Mouse (Mus musculus) natural killer cell, adult 2 months (primary cell): ENCODE results near the gene Hecw2.

ENCODE experiments used
- DNase-seq, 2 experiments: peaks; one replicate each; pipeline ENCODE4 v3.0.0; 2022; ENCODE audit warnings: low spot score in 2 of 2

The Hecw2 gene

DNA sequence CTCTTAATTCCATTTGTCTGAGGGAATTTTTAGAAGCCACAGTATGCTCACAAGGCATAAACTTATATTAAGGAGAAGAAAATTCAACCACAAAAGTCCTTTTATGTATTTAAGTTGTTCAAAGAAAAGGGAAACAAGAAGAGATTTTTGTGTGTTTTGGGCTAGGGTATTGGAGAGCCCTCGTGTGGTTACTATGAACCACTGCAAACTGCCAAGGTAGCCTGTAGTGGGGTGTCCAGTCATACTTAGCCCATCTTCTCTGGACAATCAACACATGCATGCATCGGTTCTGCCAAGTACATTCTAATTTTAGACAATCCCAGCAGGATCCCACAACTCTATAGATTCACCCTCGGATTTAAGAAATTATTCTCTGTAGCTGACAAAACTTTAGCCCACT is 304.6 kb downstream of the Hecw2 start:
- peak; percentile 14 to 29 for DNase-seq

DNA sequence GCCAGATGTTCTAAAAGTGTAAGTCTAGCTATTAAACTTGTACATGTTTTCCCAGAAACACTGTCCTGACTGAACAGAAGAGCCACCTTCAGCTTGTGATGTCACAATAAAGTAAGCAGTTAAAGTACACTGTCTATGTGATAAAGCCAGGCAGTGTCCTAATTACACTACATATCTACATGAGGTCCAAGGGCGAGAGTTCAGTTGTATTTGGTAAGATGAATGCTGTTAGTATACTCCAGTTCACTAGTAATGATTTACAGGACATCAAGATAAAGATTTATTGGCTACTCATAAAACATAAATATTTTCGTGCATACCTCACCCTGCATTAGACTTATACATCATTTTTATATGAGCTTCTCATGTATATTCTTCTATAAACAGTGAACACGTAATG is 305.2 kb downstream of the Hecw2 start:
- DNase-seq = no peak

DNA sequence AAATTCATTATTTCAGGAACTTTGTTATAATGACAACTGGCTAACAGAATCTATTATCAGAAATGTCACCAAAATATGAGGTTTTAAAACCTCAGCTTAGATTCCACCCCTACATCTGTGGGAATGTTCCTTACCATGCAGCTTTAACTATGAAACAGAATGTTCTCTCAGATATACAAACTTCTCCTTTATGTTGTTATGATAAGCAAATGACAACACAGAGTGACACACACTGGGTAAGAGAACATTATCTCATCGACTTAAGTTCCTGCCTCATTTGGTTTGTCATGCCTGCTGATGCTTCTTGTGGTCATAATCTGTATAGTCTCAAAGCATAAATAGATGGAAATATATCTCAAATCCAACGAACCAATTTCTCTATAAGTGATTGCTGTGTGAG is 312.5 kb downstream of the Hecw2 start:
- DNase-seq = no peak

DNA sequence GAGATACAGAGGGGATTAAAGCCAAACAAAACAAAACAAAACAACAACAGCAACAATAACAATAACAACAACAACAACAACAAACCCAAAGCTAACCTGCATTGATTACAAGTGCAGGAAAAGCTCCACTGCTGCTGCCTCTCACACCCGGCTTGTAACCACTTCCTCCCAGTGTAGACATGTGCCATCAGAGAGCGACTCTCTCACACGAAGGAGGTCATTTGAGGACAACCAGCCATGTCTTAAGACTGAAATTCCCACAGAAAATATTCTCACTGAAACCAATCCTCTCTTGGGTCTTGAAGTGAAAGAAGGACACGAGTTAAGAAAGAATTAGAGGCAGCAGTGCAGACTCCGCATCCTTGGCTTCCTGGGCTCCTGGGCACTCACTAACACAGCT is 319.0 kb downstream of the Hecw2 start:
- DNase-seq = peak in 1 of 2 experiments; percentile 20

DNA sequence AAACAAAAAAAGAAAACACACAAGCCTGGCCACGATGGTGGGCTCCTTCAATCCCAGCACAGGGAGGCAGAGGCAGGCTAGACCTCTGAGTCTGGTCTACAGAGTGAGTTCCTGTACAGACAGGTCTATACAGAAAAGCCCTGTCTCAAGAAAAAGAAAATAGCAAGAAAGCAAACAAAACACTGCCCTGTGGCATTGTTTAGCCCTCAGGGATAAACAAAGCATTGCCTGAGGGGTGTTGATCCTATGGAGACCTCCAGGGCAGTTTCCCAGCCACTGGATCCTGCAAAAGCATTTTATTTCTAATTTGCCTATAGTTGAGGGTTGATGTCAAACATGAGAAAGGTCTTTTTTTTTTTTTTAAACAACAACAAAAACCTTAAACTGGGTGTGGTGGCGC is 327.7 kb downstream of the Hecw2 start:
- no peak for DNase-seq

DNA sequence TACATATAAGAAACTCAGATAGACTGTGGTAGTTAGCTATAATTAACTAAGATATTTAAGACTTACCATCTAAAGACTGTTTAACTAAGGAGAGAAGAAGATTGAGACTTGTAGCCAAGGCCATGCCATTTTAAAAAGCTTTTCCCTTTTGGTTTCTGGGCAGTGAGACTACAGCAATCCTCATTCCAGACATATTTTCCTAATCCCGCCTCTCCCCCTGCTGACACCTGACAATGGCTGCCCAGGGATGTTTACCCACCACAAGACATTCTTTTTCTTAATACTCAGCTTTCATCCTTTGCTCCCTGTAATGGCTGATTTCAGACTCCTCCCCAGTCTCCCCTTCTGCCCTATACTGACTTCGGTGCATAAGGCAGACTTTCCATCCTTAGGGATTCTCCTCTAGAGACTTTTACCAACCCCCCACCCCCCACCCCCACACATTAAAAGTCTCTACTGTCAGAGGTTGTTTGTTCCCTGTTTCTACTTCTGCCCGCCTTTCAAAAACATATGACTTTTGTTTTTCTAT is 328.5 kb downstream of the Hecw2 start:
- DNase-seq = no peak

DNA sequence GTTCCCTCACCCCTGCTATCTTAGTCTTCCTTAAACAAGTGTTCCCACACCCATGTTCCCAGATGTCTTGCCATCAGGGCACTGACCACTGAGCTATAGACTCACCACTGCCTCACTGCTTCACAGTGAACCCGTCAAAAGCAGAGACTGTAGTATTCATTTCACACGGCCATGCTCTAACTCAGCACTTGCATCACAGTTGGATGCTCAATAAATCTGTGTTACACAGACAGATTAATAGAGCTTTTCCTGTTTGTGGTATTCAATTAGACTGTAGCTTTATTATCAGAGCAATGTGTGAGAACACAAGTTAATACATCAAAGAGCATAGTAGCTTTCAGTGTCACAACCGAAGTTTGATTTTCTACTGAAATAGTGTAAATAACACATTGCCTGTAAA is 330.9 kb downstream of the Hecw2 start:
- DNase-seq = no peak

DNA sequence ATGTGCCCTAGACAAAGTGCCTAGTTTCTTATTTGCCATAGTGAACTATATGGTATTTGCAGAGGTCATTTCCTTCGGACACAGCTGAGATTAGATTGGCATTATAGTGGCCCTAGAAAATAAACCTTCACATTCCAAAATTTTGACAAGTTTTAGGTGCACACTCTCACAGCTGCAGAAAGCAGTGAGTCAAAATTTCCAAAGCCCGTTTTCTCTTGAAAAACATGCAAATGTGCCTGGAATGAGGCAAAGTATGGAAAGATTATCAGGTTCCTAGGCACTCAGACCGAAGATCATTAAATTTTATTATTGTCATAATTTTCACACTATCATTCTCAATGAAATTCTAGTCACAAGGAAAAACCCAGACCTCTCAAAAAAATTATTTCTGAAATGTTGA is 334.4 kb downstream of the Hecw2 start:
- DNase-seq = no peak

DNA sequence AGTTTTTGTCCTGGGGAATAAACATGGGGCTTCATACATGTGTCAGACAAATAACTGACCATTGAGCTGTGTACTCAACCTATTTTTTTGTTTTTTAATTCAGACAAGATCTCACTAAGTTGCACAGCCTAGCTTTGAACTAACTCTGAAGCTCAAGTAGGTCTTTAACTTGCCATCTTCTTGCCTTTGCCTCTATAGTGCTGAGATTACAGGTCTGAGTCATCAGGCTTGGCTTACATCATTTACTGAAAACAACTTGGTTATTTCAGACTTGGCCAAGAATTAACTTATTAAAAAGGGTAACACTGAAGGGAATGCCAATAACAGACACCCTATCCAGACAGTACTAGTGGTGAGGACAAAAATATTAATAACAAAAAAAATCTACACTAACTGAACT is 335.8 kb downstream of the Hecw2 start:
- no peak for DNase-seq

DNA sequence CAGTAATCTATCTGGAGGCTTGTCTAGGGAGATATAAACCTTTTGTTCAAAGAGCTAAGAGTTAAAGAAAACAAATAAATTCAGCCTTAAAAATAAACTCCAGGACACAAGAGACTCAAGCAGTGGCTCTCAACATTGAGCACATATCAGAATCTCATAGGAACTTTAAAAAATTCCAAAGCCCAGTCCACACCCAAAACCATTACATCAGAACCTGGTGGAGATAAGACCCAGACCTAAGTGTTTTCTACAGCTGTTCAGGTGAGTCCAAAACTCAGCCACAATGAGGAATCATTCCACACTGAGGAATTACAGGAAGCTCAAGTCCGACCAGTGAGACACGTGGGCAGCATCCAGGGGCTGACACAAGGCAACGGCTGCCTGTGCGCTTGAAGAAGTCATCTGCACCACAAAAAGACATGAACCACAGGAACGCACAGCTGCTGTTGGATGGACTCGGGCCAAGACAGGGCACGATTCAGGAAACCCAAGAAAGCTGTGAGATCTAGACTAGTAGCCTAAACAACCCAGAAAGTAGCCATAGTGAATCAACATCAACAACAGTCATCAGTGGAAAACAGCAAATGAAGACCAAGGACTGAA is 338.4 kb downstream of the Hecw2 start:
- peak in 1 of 2 experiments; percentile 17 for DNase-seq

DNA sequence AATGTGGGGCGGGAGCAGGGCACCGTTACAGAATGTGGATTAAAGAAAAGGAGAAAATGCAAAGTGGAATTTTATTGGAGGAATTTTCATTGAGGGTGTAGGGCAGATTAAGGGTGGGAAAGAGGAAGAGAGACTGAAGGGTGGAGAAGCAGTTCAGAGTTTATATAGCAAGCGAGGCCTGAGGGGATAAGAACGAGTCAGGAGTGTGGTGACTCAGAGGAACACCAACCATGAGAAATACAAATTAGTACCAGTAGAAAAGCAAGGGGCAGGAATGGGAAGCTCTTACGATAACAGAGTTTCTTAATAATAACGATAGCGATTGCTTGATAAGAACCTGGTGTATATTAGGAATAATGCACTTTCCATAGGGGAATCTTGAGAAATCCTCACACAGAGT is 339.2 kb downstream of the Hecw2 start:
- DNase-seq = peak in 1 of 2 experiments; percentile 24

DNA sequence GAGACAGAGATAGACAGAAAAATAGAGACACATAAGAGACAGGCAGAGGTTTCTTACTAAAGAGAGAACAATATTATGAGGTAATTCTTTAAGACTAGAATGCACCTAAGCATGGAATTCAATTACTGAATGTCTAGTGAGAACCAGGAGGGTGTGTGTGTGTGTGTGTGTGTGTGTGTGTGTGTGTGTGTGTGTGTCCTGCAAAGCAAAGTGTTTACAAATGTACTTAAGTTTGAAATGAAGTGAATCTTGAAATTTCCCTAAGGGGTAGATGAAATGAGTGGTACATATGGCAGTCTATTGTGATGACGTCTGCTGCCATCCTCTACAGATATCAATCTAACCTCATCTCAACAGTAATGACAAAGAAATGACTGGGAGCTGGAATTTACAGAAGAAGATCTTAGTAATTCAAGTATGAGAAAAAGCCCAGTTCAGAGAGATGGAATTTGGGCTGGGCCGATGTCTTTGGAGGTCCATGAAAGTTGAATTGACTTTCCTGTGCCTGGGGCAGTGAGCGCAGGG is 342.8 kb downstream of the Hecw2 start:
- DNase-seq = no peak

DNA sequence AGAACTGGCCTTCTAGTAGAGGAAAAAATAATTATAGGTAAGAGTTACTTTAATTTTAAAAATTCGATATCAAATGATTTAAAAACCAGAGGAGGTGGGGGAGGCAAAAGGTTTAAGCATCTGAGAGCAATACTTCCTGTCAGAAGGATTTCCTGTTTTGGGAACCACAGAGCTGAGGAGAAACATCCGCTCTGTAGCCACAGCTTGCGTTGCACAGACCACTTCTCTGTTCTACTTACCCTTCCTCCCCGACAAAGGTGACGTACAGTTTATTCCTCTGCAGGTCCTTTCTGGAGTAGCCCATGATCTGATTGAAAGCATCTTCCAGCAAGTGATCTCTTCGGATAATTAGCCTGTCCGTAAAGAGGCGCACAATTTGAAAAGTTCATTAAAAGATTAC is 343.6 kb downstream of the Hecw2 start:
- peak; percentile 77 to 87 for DNase-seq

DNA sequence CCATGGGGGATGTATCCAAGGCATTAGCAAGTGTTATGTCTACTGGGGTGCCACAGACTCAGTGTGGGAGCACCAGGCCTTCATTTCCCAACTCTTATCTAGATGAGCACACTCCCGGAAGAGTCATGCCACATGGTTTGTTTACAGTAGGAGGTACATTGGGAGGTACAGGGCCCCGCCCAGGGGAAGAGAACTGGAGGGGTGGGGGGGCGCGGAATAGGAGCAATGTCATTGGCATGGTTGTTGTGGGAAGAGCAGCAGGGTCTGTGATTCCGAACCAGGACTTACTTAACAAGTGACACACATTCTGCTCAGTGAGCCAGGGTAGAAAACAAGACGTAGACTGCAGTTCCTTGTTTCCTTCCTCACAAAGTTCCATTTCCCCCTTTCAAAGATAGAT is 344.1 kb downstream of the Hecw2 start:
- DNase-seq = peak in 1 of 2 experiments; percentile 64

DNA sequence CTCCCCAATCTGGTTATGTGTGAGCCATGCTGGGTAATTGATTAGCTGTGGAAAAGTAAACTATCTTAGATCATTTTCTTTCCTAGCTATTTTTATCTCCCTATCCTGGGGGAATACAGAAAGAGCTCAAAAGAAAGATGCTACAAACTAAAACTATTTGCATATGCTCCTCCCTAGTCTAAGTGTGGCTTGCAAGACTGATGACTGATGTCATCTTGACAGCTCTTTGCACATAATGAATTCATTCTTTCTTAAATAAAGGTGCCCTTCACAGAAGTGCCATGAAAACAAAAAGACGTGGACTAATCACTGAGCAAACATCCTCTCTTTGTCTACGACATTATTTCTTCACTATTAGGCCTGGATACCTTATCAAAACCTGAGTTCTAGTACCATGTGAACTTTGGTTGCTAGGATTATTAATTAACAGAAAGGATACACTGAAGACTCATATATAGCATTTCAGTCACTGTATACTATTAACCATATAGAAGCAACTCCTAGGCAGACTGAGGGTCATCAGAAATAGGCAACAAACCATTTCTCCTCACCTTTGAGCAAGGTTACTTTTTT is 348.2 kb downstream of the Hecw2 start:
- no peak for DNase-seq

DNA sequence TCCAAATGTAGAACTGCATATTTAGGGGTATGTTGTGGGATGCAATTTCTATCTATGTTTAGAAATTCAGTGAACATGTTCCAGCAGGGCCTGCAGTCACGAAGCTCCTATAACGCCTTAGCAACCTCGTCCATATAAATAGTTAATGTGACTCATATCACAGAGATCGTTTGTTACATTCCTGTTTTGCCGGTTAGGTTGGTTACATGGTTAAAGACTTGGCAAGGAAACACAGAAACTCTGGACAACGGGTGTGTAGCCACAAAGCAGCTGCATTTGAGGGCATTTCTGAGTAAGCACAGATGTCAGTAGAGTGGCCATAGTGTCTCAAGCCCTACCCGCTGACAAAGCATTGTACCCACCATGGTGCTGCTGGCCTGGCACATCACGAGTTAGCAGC is 349.1 kb downstream of the Hecw2 start:
- no peak for DNase-seq

DNA sequence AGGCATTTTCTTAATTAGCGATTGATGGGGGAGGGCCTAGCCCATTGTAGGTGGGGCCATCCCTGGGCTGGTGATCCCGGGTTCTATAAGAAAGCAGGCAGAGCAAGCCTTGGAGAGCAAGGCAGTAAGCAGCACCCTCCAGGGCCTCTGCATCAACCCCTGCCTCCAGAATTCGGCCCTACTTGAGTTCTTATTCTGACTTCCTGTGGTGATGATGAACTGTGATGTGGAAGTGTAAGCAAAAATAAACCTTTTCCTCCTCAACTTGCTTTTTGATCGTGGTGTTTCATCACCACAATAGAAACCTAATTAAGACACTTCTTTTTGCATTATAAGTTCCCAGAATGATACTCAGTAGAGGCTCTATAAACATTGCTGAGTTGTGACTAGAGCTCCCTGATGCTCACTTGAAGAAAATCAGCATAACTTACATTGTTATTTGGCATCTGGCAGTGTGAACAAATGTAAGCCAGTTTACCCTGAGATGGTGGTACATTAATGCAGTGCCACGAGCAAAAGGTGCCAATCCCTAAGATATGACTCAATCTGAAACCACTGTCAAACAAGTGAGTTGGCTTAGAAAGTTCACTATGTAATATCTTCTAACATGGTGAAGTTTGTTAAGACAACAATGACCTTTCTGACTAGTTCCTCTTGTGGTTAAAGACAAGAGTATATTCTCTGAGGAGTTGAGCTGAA is 349.9 kb downstream of the Hecw2 start:
- peak; percentile 56 to 65 for DNase-seq

DNA sequence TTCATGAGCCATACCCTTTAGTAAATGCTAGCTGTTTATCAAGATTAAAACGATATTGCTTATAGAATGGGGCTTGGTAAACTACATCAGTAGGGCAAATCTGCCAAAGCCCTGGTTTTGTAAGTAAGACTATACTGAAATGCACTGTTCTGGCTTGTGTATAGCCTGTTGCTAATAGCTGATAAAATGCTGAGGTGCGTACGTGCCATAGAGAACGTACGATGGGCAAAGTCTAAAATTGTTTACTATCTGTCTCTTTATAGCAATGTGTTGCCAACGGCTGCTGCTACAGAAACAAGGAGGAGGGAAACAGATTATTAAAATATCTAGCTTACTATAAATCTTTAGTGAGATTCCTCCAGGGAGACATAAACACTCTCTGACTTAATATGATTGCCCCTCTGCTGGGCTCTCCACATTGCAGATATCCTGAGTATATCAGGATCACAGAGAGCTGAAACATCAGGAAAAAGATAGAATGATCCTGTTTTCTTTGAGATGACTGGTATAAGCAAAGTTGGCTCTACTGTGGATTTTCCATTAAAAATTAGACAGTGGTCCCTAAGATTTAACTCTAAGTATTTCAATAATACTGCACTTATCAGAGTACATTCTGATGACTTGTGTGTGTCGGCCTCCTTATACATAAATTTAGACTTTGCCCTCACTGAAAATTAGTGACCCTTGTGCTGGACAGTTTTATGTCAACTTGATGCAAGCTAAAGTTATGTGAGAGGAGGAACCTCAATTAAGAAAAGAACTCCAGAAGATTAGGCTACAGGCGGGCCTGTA is 350.6 kb downstream of the Hecw2 start:
- DNase-seq = no peak

DNA sequence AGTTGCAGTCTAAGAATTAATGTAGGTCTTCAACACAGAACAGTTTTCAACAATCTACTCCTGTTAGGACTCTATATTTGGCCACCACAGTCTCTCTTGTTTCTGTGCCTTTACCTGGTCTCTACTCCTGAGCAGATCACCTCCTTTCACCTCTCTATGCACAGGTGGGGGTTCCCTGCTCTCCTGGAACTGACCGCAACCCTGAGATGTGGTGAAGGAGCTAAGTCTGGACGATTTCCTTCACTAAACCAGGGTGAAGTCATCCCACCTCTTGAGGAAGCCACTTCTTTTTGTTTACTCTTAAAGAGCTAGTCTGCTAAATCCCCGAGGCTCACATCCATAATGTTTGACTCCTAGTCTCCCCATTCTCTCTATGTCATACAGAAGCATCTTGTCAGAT is 351.9 kb downstream of the Hecw2 start:
- DNase-seq = peak in 1 of 2 experiments; percentile 17

DNA sequence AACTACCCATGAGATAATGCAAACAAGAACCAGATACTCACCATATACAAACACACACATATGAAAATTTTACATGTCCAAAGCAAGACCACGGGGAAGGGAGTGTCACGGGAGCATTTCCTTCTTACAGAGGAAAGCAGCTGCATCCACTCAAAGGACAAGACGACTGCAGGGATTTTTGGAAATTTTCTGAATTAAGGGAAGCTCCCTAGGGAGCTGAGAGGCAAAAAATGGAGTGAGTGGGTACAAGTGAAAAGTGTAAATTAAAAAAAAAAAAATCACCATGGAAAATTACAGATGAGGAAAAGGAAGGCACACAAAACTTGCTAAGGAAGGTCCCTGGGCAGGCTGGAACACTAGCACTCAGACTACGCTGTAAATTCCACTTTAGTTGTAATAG is 353.9 kb downstream of the Hecw2 start:
- no peak for DNase-seq

DNA sequence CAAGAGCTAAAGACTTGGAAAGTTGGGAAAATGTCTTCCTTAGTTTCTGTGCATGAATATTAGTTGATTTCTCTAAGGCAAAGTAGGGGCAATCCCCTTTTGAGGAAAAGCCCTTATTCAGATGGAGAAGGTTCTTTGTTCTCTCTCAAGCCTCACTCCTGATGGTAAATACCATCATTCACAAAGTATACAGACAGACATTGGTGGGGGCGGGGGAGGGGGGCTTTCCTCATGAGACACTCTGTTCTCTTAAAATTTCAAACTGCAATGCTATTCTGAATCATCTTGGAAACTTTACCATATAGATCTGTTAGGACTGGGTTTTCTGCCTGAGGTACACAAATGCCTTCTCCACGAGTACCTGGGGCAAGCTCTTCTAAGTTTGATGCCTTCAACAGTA is 355.6 kb downstream of the Hecw2 start:
- DNase-seq = no peak
